Mouse (Mus musculus) heart, postnatal 4 days (tissue): ENCODE data around the gene Zfx. TPM values are rescaled to one million over a fixed set of nuclear protein-coding genes. Genes with fewer than 3 reads are reported as not detected.

Experiments used
- DNase-seq: peaks from one replicate; pipeline ENCODE4 v3.0.0; 2021
- total RNA-seq, 2 experiments: library from RNA; stranded (reverse); gene quantifications; 2 replicates each; pipeline ENCODE4 v1.2.3; 2021

The Zfx gene
- total RNA-seq, 2 experiments from 2014 or later: 31.7 to 32.0 TPM

DNA sequence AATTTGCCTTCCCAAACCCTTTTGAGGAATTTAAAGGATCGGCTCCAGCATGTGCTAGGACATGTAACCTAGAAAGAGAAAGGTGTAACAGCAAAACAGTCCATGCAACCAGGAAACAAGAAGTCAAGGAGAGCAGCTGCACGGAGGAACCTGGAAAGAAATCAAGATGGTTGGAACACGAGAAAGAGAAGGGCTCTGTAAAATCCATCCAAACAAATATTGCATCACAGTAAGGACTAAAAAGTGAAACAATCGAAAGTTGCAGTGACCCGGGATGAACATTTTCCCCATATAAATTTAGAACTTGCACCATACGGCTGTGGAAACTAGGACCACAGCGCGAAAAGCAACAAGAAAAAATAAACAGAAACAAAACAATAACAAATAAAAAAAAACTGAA is 62.8 kb downstream of the Zfx start:
- no peak for DNase-seq

DNA sequence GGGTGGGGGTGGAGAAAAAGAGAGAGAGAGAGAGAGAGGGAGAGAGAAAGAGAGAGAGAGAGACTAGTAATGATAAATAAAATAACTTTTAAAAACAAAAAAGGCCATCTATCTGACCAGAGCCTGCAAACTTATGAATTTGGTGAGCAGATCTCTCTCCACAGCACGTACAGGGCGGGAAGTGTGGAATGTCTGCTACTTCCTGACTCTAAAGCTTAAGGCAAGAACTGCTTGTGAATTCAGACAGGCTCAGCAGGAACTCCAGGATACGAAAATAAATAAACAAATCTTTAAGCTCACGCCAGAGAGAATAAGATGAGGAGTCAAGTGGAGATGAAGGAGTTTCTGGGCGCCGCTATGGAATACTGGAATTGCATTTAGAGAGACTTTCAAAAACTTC is 64.8 kb downstream of the Zfx start:
- no peak for DNase-seq

DNA sequence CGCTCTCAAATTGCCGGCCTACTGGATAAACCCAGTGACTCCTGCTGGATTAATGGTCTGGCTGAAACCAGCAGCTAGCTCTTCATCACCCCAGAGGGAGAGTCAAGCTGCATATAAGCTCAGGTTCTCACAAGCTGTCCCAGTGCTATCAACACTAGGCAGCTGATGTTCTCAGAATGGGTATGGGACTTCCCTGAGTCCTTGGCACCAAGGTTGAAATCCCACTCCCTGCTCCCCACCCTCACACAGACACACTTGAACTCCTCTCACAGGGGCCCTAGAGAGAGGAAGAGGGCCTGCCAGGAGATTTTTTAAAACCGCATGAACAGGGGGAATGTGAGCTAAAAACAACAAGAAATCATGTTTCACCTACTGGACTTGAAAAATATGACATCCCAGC is 74.5 kb downstream of the Zfx start:
- no peak for DNase-seq

DNA sequence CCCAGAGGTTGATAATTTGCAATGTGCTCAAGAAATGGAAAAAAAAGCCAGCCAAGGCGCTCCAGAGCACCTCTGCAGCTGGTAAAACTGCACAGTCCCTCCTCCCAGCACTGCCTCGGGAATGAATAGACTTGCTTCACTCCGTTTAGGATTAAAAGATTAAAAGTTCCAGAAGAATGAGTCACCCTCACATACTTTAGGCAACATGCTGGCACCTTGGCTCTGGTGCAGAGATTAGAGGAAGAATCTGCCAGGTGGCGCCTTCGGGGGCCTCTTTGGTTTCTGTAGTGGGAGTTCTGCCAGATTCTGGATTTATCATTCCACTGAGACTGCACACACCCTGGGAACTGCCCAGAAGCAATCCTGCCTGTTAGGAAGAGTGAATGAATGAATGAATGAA is 75.5 kb downstream of the Zfx start:
- peak; percentile 24 for DNase-seq

DNA sequence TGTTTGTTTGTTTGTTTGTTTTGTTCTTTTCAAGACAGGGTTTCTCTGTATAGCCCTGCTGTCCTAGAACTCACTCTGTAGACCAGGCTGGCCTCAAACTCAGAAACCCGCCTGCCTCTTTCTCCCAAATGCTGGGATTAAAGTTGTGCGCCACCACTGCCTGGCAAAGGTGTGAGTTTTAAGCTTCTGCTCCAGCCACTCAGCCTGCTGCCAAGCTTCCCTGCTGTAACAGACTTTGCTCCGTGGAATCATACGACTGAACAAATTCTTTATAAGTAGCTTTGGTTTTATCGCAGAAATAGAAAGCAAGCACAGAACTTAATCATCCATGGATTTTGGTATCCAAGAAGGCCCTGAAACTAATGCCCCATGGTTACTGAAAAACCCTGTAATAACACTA is 76.1 kb downstream of the Zfx start:
- DNase-seq: no peak

DNA sequence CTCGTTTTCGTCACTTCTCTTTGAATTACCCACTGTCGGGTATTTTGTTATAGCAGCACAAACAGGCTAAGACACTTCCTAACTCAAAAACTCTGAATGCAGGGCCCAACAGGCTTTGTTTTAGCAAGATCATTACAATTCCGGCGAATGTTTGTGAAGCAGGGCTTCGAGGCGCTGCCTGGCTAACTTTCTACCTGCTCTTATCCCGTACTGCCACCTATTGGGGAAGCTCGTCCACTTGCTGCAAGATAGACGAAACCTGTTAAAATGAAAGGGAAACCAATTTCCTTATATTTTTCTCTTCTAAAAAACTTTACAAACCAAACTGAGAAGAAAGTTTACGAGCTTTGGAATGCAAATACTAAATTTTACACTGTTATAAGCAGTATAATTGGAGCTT is 90.6 kb downstream of the Zfx start:
- DNase-seq: peak; percentile 51

DNA sequence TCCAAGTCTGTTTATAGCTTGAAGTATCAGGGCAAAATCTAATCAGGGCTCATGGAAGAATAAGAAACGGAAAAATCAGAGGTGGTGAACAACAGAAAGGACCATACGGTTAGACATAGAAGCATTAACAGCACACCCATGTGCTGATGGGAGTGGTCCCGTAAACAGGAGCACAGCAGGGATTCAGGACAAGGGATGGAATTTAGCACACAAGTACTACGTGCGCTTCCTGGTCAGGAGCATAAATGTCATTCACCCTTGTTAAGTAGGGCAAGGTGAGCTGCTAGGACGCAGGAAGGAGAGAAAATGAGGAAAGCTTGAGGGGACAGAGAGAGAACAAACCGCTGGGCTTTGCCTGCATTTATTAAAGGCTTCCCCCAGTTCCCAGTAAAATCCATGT is 93.4 kb downstream of the Zfx start:
- DNase-seq: no peak

Other genes with a start within 250 kb of the Zfx start
- gene AU015836, start 155.0 kb downstream of the Zfx start, total RNA-seq: not detected
- gene Eif2s3x, start 89.2 kb upstream of the Zfx start, total RNA-seq: 100 to 1,000 TPM; 130 to 205 TPM
- gene Klhl15, start 110.9 kb upstream of the Zfx start, total RNA-seq: 10 to 100 TPM; 11.3 to 12.0 TPM
- gene Fam90a1b, start 243.1 kb upstream of the Zfx start, total RNA-seq: not detected
- gene Apoo, start 243.4 kb upstream of the Zfx start, total RNA-seq: 100 to 1,000 TPM; 145 to 186 TPM